Mouse (Mus musculus): ENCODE measurements around the gene Tmprss5. TPM values are rescaled to one million over a fixed set of nuclear protein-coding genes. Genes with fewer than 3 reads are reported as not detected.

Gene Tmprss5
- total RNA-seq (2023) = not detected

GRCm38 (mm10) chr9:49081107-49081506 lies at the start of gene Tmprss5:
Gene Tmprss5, plus strand, starts transcription at chr9:49081260.

GRCm38 (mm10) chr9:49055333-49056205 lies 25.5 kb upstream of the Tmprss5 start, which contains the start of gene Zw10:
Gene Zw10, plus strand, starts transcription at chr9:49055613.

Other genes starting within 250 kb of the Tmprss5 start
- gene Zbtb16, start 245.0 kb upstream of the Tmprss5 start, total RNA-seq (2023) = 0.43 TPM
- not detected for gene Htr3a, start 170.2 kb upstream of the Tmprss5 start, total RNA-seq (2023)
- not detected for gene Htr3b, start 116.3 kb upstream of the Tmprss5 start, total RNA-seq (2023)
- 211 TPM for gene Usp28, start 95.9 kb upstream of the Tmprss5 start, total RNA-seq (2023)
- gene Zw10, start 25.6 kb upstream of the Tmprss5 start, total RNA-seq (2023) = 38.7 TPM
- gene Gm4894, start 169.3 kb downstream of the Tmprss5 start, total RNA-seq (2023) = not detected